Mouse (Mus musculus) MN1 (cell line): ENCODE measurements around the gene Atad5.
"Not testable (repeated sequence)": the region's sequence is repeated elsewhere in the genome, so short reads cannot be mapped to it uniquely, and the experiment has no call there.

Source experiments
- DNase-seq: peaks from one replicate; pipeline ENCODE4 v3.0.0-alpha.2; 2016; ENCODE audit warnings: low spot score

Gene Atad5

DNA sequence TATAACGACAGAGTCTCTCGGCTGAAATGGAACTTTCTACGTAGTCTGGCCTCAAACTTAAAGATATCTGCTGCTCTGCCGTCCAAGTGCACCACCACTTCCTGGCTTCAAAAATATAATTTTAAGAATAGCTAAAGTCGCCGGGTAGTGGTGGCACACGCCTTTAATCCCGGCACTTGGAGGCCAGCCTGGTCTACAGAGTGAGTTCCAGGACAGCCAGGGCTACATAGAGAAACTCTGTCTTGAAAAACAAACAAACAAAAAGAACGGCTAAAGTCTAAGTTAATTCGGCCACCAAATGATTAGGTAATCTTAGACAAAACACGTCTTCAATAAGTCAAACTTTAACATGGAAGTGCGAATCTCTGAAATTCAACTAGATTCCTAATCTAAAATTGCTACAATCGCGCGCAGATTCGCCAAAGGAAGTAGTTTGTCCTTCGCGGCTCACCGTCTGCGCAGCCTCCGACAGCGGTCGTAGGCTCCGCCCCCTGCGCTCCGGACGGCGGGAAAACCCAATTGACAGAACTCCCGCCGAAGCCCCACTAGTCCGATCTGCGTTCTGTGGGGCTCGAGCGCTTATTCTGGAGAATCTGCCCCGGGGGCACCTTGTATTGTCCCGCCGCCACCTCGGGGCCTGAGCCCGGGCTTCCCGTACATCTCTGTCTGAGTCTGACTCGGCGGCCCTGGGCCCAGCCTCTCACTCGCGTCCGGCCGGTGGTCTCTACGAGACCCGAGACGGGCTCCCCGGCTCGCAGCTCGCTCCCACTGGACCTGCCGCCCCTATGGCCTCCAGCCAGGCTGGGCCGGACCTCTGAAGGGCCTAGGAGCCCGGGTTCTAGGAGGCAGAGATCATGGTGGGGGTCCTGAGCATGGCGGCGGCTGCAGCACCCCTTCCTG lies at the start of gene Atad5:
Atad5 (plus strand) TSS at position 484 of the 900 bp plus-strand sequence.
- peak; percentile 89 for DNase-seq

DNA sequence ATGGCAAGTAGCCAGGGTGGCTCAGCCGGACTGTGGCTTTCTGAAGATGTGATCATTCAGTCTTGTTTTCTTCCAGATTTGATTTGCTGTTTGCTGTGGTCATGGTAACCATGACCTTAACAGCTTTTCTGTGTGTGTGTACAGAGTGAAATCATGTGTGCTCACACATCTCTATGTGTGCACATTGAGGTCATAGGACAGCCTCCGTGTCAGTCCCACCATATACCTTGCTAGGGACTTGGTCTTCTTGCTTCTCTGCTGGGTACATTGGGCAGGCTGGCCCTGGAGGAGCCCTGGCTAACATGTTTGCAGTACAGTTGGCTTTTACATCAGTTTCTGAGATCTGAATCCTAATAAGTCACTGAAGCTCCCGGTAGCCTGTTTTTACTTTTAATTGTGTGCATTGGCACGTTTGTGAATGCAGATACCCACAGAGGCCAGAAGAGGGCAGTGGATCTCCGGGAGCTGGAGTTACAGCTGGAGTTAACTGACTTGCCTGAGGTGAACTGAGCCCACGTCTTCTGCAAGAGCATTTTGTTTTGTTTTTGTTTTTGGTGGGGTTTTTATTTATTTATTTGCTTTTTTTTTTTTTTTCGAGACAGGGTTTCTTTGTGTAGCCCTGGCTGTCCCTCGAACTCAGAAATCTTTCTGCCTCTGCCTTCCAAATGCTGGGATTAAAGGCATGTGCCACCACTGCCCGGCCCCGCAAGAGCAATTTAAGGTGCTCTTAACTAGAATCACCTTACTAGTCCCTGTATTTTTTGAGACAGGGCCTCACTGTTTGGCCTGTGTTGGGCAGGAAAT lies 46.4 kb upstream of the Atad5 start:
- DNase-seq: peak; percentile 17

DNA sequence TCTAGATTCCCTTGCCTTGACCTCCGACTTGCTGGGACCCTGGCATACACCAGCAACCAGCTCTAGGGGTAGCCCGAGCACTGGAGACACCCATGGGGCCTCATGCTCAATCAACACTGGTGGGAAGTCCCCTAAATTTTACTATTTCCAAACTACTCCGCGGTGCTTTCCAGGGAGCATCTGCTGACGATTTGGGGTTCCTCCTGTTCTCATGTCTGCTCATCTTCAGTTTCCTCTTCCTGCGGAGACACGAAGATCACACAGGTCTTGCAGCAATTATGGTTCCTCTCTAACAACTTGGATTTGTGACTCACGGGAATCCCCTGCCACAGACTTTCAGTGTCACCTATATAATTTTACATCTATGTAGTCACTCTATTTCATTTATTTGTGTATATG lies 45.8 kb upstream of the Atad5 start:
- DNase-seq: no peak

DNA sequence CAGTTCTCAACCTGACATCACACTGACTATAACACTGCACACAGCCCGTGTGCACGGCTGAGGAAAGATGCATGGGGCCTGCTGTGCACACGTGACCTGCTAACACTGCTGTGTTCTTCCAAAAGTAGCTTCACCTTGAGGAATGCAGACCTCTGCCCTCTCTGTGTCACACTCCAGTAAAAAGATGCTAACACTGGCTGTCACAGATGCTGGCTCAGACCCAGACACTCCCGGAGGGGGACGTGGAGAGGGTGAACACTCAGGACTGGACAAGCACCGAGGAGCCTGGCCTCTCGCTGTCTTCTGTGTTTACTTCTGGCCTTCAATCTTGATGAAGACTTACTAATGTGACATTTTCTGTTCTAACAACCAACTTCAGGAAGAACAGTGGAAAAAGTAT lies 42.3 kb upstream of the Atad5 start:
- DNase-seq: no peak

DNA sequence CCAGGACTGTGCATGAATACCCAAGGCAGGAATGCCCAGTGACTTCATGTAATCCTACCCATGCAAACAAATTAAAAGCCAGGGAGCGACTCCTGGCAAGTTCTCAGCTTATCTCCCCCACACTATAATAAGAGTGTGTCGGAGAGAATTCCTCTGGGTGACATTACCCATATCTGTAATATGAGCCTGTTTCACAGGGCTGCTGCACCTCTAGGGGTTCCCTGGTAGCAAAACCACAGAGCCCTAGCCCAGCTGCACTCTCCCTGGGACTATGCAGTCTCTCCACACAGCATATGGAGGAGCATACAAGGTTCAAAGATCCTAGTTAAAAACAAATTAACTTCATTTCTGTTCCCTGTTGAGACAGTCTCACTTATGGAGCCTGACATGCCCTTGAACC lies 39.1 kb upstream of the Atad5 start:
- DNase-seq: peak; percentile 32

DNA sequence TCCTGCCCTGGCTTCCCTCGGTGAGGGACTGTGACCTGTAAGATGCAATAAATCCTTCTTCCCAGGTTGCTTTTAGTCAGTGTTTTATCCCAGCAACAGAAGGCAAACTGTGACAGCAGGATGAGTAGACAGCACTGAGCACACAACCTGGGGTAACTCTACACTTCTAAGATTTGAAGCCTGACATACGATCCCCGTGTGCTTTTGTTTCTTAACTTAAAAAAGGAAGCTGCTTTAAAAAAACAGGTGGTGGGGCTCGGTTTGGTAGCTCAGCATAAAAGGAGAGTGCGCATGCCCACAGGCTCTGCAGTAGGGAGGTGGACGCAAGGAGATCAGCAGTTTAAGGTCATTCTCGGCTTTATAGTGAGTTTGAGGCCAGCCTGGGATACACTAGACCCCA lies 36.7 kb upstream of the Atad5 start:
- no peak for DNase-seq

DNA sequence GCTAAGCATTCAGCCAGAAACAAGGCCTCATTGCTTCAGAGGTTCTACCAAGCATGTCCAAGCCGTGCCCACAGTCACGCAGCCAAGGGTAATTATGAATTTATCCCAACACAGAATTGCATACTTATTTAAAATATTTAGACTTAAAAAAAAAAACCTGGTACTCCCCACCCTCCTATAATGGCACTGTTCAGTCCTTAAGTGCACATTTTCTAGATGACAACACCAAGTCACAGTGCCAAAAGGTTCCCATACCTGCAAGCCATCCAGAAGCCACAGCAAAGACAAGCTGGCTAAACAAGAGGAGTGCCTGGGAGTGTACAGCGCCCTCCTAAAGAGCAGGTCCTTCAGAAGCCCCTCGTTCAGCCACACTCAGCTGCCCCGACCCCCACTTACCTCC lies 36.0 kb upstream of the Atad5 start:
- no peak for DNase-seq

DNA sequence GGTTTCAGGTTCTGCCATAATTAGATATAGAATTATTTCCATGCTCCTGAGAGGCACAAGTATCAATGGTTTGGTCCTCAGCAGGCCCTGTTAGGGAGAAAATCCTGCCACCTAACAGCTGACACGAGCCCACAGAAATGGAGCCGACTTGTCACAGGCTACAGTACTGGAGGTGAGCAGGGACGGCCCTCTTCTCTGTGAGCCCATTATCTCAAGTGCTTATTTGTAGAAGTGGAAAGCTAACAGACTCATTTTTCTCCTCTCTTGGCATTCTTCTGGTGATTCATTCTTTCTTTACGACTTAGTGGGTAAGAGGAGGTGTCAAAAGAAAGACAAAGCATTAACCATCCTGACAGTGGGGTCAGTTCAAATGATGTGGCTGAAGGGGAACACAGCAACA lies 34.5 kb upstream of the Atad5 start:
- no peak for DNase-seq

DNA sequence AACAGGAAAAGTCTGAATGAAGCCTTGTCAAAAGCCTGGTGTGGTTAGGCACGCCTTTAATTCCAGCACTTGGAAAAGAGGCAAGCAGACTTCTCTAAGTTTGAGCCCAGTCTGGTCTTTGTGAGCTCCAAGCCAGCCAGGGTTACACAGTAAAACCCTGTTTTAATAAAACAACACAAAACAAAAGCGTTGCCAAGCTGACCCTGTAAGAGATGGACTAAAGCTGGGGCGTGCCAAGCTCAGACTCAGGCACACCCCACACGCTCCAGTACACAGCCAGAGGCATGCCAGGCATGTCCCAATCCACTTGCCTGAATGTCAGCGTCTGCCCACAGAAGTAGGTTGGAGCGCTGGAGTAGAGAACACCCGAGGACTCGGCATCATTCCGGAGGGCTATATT lies 33.1 kb upstream of the Atad5 start:
- no peak for DNase-seq

DNA sequence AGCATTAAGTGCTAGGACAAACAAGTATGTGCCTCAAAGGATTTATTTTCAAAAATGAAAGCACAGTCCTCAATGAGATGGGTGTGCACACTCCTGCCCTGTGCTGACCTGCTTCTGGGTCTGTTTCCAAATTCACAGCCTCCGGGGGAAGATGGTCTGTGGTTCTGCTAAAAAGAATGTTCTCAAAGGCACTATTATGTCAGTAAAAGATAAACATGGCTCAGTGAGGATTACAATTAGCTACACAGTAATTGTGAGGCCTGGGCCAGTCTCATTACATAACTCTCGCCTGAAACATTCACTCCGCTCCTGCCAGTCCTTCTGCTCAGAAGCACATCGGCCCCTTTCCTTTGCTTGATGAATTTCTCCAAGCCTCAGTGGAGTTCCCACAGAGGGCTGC lies 27.0 kb upstream of the Atad5 start:
- DNase-seq: peak; percentile 28

DNA sequence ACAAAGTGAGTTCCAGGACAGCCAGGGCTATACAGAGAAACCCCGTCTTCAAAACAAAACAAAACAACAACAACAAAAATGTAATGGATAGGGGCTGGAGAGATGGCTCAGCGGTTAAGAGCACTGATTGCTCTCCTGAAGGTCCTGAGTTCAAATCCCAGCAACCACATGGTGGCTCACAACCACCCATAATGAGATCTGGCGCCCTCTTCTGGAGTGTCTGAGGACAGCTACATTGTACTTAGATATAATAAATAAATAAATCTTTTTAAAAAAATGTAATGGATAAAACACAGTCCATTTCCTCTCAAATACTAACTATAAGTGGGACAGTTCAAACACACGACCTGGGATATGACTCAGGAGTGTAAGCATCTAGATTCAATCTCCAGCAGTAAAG lies 22.8 kb upstream of the Atad5 start:
- not testable (repeated sequence) for DNase-seq

DNA sequence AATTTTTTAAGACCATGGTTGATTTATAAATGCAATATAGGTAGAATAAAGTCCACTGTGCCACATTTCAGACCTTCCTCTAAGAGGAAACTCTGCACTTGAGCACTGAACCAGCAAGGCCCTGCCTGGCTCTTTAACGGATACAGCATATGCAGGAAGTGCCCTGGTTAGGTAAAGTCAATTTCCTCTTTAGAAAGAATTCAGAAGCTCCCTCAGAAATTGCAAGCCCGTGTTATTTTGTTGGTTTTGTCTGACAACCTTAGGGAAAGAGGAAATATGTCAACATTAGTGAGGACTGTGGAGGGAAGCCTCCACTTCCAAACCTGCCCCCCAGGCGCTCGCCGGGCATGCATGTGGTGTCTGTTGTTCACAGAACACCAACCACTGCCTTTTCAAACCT lies 21.6 kb upstream of the Atad5 start:
- no peak for DNase-seq

DNA sequence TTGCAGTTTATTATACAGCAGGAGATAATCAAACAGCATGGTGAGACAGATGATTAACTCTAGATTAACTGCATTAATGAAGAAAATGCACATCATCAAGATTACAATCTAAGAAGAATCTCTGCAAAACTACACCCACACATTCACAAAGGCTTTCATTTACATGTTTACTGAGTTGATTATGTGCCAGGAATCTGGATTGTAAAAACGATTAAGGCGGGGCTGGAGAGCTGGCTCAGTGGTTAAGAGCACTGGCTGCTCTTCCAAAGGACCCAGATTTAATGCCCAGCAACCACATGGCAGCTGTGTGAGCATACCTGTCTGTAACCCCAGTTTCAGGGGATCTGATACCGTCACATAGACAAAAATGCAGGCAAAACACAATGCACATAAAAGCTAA lies 19.4 kb upstream of the Atad5 start:
- peak; percentile 20 for DNase-seq

DNA sequence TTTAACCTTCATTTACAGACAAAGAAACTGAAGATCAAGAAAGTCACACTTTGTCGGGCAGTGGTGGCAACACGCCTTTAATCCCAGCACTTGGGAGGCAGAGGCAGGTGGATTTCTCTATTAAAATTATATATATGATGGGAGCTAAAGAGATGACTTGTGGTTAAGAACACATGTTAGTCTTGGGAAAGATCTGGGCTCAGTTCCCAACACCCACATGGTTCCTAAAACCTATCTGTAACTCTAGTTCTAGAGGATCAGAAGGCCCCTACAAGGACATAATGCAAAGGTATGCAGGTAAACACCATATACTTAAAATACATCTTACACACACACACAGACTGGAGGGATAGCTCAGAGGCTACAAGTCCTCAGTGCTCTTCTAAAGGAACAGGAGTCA lies 18.2 kb upstream of the Atad5 start:
- DNase-seq: no peak

DNA sequence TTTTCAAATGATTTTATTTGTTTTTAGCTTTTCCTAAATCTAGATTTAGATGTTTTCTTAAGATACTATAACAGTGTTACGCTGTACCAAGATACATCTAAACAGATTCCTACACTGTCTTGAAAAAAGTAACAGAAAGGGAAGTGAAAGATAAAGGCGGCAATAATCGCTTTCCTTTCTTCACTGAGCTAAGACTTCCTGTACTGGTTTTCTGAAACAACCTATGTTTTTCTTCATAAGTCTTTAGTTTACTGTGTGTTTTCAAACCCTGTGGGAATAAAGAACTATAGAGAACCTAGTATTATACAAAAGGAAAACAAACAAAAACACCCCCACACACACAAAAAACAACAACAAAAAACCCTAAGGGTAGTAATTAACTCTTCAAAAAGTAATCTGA lies 16.8 kb upstream of the Atad5 start:
- DNase-seq: no peak

DNA sequence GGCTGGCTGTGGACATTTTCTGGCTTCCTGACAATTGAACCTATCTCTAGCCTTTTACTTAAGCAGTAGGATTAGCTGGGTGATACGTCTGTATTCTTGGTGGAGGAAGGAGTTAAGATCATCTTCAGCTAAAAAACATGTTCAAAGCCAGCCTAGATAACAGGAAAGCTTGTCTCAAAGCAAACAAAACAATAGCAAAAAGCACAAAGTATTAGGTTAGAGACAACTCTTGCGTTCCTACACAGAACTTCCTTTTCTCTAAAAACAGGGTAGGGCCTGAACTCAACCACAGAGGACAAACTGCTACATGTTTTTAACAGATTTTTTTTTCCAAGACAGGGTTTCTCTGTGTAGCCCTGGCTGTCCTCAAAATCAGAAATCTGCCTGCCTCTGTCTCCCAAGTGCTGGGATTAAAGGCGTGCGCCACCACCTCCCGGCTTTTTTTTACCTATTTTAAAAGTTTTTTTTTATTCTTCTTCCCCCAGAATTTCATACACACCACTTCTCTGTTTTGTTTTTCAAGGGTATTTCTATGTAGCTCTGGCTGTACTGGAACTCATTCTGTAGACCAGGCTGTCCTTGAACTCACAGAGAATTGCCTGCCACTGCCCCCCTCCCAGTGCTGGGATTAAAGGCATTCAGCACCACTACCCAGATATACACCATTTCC lies 13.5 kb upstream of the Atad5 start:
- no peak for DNase-seq

DNA sequence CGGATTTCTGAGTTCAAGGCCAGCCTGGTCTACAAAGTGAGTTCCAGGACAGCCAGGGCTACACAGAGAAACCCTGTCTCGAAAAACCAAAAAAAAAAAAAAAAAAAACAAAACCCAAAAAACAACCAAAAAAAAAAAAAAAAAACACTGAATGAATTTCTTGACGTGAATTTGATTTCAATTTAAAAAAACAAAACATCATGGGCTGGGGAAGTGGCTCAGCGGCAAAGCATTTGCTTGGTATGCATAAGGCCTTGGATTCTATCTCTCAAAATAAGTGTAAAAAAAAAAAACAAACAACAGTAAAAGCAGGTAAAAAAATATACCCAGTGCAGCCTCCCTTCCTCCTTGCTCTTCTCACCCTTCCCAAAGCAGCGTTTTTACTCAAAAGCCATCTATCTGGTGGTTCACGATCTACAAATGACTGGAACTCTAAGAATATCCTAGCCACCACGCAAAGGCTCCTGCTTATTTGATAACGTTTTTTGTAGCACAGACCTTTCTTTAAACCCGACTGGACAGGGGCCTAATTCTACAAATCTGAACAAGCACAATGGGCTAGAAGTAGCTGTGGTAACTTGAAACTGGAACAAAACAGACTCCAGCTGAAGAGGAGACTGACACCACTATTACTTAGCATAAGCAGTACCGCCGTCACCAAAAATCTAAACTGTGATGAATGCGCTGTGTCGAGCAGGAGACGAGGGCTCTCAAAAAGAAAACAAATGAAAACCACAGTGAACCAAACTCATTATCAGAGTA lies 11.2 kb upstream of the Atad5 start:
- DNase-seq: no peak

DNA sequence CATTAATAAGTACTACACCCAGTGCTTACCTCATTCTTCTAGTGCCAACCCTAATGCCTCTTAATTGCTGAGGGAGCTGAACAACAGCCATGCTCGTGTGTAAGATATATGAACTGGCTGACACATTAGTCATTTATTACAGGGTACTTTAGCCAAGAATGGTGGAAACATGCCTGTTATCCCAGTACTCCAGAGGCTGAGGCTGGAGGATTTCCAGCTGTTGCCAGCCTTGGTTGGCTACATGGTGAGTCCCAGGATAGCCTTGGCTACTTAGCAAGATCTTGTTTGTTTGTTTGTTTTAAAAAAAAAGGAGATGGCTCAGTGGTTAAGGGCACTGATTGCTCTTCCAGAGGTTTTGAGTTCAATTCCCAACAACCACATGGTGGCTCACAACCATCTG lies 10.4 kb upstream of the Atad5 start:
- DNase-seq: peak; percentile 32

DNA sequence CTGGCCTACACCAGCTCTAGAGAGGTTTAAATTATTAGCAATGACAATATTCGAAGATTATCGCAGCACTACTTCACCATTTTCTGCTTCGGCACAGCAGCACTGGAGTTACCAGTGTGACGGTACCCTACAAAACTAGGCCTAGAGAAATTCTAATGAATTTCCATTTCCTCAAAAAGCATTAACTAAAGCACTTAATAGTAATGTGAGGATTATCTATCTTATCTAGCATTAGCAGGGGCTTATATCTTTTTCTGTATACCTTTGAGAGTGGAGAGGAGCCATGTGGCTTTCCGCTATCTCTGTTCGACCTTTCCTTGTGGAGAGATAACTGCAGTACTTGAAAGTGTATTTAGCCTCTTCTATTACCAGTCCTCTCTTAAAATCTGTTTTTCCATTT lies 9.4 kb upstream of the Atad5 start:
- DNase-seq: no peak

DNA sequence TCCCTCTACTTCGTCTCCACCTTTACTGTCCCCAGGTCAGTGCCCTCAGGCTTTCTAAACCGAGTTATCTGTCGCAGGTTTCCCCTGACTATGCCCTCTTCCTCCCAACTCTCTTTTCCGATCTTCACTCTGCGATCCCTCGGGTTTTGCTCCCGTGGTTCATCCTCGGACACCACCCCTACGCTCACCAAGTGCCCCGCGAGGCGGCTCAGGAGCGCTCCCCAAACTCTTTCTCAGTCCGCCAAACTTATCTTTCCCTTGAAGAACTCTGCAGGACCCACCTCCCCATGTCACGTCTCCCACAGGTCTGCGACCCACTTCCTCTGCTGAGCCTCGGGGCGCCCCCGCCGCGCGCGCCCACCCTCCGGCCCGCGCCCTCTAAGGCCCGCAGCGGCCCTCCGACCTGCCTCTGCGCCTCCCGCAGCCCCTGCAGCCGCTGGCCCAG lies 8.8 kb upstream of the Atad5 start:
- DNase-seq: no peak

DNA sequence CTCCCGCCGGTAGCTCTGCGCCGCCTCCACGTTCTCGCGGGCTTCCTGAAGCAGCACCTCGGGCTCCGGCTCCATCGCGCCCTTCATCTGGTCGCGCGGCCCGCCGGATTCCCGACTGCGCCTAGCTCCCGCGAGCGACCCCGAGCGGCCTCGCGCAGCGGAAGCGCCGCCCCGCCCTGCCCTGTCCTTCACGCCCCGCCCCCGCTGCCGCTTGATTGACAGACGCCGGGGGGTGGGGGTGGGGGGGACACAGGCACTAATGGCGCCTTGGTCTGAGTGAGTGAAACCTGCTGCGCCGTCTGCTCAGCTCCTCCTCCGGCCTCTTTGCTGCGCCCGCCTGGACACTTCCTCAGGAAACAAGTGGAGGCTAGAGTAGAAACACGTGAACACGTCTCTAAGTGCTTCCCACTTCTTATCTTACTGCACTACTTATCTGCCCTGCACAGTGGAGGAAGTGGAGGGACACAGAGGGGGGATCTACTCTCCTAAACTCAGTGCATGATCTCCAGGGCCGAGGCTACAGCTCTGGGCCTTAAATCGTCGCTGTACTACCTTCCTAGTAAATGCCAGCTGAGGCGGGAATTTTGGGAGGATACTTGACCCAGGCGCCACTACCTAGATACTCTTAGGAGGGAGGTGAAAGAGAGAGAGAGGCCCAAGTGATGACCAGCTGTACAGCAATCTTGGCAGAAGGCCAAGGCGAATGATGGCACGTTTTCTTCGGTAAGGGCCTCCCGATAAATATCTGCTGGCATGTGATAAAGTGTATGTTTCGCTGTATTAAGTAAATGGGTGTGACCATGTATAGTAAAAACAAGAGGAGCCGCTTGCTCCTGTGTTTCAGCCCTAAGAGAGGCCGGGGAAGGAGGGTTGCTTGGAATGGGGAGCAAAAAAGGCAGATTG lies 8.1 kb upstream of the Atad5 start, which contains the start of gene Crlf3:
Crlf3 (minus strand) TSS at position 166 of the 903 bp plus-strand sequence.
- DNase-seq: peak; percentile 94
